Mouse (Mus musculus) E14TG2a.4 (cell line): ENCODE data around the gene Wwox.

ENCODE experiments used
- H3K27me3 ChIP-seq: 2 replicates; pipeline ENCODE4 v1.6.1; 2014; ENCODE audit warnings: low read length, control low read depth; ENCODE audit not compliant: insufficient read depth
- H3K36me3 ChIP-seq: 2 replicates; pipeline ENCODE4 v1.6.1; 2014; ENCODE audit warnings: low read length, control low read depth; ENCODE audit not compliant: insufficient read depth
- H3K4me1 ChIP-seq: replicated peaks from 2 replicates; pipeline ENCODE4 v1.6.1; 2014; ENCODE audit warnings: low read depth, low read length, control low read depth
- H3K4me3 ChIP-seq: replicated peaks from 2 replicates; pipeline ENCODE4 v1.5.1; 2014; ENCODE audit warnings: mild to moderate bottlenecking, low read length
- H3K9me3 ChIP-seq: 2 replicates; pipeline ENCODE4 v1.6.1; 2014; ENCODE audit warnings: low read length, control low read depth
- CTCF ChIP-seq: conservative IDR thresholded peaks from 2 replicates; pipeline ENCODE4 v1.5.1; 2014; ENCODE audit warnings: low read length
- NANOG ChIP-seq: IDR thresholded peaks from 2 replicates; pipeline ENCODE4 v1.6.1; 2014; ENCODE audit warnings: borderline replicate concordance, low read length, mixed read lengths
- POU5F1 ChIP-seq: IDR thresholded peaks from 2 replicates; pipeline ENCODE4 v1.6.1; 2014; ENCODE audit warnings: low read length, borderline replicate concordance

The Wwox gene

DNA sequence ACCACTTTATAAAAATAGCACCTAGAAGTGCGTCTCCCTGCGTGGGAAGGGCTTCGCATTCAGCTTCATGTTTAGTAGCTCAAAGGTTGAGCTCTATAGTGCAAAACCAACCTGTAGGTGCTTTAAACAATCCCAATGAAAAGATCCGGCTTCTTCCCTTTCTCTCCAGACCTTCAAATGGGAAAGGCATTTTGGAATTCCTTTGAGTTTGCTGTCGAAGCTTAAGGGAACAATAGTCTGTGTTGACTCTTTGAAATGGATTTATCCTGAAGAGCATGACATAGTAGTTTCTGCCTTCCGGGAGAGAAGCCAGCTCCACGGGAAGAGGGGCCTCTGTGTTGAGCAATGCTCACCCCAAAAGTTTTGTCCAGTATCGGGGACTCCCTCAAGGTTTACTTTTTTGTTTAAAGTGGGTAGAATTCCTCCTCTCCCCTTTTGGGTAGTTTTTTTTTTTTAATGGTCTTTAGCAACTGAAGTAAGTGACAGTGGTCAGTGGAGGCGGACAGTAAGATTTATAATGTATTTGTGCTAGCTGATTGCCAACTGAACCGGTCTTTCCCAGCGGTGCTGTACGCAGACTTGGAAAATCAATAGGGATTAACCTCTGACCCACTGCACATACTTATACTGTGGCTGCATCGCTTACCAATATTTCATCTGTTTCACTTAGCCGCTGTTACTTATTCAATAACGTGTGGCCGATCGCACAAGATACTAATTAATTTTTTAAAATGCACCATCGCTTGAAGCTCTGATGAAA, 312.1 kb downstream of the Wwox start:
- TF ChIP-seq CTCF: no peak
- no peak for TF ChIP-seq NANOG
- TF ChIP-seq POU5F1: no peak
- H3K4me1 ChIP-seq: no peaks in the 10 kb centered on the region
- no peak overlapping the region for H3K4me3 ChIP-seq
- no peaks in the 10 kb centered on the region for H3K36me3 ChIP-seq
- H3K27me3 ChIP-seq: no peaks in the 10 kb centered on the region
- no peaks in the 10 kb centered on the region for H3K9me3 ChIP-seq

DNA sequence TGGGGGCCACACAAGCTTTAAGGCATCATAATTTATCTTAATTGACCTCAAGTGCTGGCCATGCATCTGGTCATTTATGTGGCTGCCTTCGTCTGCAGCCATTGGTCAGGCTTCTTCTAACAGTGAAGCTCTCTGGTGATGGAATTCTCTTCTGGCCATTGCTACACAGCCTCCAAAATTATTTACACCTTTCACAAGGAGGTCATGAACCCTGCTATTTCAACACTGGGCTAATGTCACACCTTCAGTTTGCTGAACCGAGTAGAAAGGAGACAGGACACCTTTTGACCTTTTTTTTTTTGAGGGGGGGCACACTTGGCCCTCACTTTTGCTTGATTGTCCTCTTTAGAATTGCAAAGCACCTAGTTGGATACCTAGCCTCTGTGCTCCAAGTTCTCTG, 320.2 kb downstream of the Wwox start:
- no peak overlapping the region for H3K4me3 ChIP-seq
- H3K36me3 ChIP-seq: no peaks in the 10 kb centered on the region
- no peaks in the 10 kb centered on the region for H3K27me3 ChIP-seq
- no peaks in the 10 kb centered on the region for H3K9me3 ChIP-seq
- no peaks in the 10 kb centered on the region for H3K4me1 ChIP-seq
- TF ChIP-seq NANOG (no peak), POU5F1 (no peak), CTCF (no peak)

DNA sequence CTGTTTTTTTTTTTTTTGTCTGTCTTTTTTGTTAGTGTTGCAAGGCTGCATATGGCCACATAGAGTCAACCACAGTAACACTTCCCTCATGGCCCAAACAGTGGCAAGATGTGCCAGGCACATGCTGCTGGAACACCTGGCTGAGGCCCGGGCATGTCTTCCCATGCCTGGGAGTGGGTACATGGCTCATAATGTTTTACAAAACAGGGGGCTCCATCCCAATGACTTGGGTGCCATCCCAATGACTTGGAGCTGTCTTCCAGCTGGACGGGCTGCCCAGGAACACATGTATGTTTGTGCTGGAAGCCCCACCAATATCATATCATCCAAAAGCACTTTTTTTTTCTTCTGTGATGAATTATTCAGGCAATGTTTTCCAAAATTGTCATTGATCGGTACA, 329.1 kb downstream of the Wwox start:
- H3K27me3 ChIP-seq: no peaks in the 10 kb centered on the region
- TF ChIP-seq NANOG (no peak), CTCF (no peak), POU5F1 (no peak)
- peaks cover 13% of the 10 kb centered on the region for H3K9me3 ChIP-seq
- H3K4me3 ChIP-seq: no peak overlapping the region
- H3K36me3 ChIP-seq: no peaks in the 10 kb centered on the region
- no peaks in the 10 kb centered on the region for H3K4me1 ChIP-seq

DNA sequence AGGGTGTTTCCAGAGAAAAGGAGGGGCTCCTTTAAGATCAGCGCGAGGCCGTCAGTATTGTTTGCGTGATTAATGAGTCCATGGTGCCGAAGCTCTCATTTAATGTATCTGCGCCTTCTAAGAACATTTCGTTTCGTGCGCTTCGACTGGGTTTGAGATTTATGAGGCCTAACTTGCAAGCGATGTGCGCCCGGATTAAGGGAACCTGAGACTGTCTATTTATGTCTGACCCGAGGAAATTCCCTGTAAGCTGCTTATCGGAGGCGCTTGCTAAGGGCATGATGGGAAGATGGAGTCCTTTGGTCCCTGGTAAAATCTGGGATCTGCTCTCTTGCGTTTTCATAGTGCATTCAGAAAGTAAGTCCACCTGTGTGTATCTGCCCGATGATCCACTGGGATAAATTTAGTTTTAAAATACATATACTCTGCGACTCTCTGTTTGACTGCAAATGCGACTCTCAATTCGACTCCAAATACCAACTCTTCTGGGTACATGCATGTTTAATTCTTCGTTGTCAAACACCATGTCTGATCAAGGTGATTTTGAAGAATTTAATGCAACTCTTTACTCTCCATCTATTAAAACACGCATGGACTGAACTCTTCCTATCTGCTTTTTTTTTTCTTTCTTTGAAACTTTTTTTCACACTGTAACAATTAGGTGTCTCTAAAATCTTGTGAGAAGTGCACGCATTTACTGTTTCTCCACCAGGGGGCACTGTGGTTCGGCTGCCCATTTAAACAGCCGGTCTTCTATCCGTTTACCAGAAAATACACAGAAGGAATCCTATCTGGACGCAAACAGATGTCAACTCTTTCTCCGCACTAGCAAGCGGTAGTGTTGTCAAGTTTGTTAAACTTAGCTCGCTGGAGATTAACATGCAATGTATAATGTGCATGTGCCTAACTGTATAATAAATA, 331.7 kb downstream of the Wwox start:
- Histone ChIP-seq H3K9me3 (peaks cover 13% of the 10 kb centered on the region), H3K4me3 (no peak overlapping the region), H3K4me1 (no peaks in the 10 kb centered on the region), H3K27me3 (no peaks in the 10 kb centered on the region), H3K36me3 (no peaks in the 10 kb centered on the region)
- TF ChIP-seq POU5F1 (no peak), NANOG (no peak), CTCF (peak; percentile 67)

DNA sequence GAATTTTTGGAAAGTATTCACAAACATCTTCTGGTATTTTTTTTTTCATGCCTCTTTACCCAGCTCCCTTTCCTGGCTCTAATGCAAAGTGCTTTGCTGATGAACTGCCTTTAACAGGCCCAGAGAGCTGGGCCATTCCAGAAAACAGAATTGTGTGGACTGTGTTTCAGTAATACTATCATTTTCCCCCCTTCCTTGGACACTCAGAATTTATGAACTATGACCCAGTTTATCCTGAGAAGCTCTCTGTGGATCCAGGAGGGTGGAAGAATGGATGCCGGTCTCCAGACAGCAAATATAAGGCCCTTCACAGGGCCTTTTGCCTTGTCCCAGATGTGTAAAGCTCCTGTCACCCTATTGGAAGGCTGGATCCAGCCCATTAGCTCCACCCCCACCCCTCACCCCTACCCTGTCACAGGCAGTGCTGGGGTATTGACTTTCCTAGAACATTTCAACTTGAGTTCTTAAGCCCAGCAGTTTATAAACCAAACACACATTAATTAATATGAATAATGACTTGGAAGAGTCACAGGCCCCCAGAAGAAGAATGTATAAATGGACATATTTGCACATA, 332.9 kb downstream of the Wwox start:
- TF ChIP-seq NANOG: no peak
- TF ChIP-seq CTCF: no peak
- no peak for TF ChIP-seq POU5F1

DNA sequence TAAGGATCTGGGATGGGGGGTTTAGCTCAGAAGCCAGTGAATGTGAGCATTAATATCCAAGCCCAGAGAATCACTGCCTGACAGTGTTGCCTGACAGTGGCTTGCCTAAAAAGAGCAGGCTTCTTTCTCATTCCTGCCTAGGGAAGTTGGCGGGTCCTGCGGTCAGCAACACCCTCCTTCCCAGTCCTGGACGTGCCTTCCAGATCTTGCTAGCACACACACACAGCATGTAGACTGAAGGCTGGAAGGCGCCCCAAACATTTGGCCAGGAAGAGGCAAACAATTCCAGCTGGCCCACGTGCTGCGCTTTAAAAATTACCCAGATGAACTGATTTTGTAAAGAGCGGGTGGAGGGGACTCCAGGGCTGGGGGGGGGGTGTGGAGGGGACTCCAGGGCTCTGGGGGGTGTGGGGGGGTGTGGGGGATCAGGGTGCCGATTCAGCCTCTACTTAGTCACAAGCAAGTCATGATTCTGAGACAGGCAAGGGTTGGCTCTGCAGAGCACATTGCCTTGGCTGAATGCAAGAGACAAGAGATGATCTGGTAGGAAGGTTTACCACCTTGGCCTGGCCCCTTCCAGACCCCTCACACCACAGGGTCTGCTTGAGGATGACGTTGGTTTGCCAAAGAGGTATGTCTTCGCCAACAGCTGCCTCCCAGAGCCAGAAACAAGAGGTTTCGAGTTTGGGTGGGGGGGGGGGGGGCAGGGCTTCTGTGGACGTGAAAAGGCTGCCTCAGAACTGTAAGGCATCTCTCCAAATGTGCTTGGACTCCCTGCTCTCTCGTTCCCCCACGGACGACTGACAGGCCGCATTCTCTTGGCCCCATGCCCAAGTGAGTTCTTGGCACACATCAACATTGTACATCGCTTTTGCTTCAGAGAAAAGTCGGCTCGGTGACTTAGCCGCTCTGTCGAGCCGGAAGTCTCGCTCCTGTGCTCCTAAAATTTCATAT, 334.3 kb downstream of the Wwox start:
- H3K4me3 ChIP-seq: no peak overlapping the region
- TF ChIP-seq NANOG (no peak), POU5F1 (no peak), CTCF (no peak)
- peaks cover 13% of the 10 kb centered on the region for H3K9me3 ChIP-seq
- peaks cover 12% of the 10 kb centered on the region; the same call in 1 of the 2 replicates for H3K4me1 ChIP-seq
- H3K27me3 ChIP-seq: no peaks in the 10 kb centered on the region
- no peaks in the 10 kb centered on the region for H3K36me3 ChIP-seq

More for the DNA sequence above, 332.9 kb downstream of the Wwox start:
- Histone ChIP-seq H3K4me1 (peaks cover 4% of the 10 kb centered on the region; the same call in 1 of the 2 replicates), H3K9me3 (peaks cover 13% of the 10 kb centered on the region), H3K27me3 (no peaks in the 10 kb centered on the region), H3K36me3 (no peaks in the 10 kb centered on the region), H3K4me3 (no peak overlapping the region)

DNA sequence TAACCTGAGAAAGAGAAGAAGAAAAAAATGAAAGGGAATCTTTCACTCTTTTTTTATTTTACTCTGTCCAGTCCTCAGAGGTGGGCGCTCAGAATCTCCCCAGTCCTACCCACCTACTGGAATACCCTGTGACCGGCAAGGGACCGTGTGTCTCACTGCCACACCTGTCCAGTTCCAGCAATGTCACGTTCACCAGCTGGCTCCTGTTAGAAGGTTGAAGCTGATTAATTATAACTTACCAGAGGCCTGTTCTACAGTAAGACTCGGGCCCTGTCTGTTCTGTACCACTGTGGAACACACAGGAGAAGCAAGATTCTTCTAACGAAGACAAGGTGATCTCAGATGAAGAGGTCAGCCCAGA, 334.9 kb downstream of the Wwox start:
- H3K36me3 ChIP-seq: no peaks in the 10 kb centered on the region
- H3K27me3 ChIP-seq: no peaks in the 10 kb centered on the region
- no peak for TF ChIP-seq CTCF
- no peak for TF ChIP-seq NANOG
- no peak for TF ChIP-seq POU5F1
- H3K4me3 ChIP-seq: no peak overlapping the region
- H3K9me3 ChIP-seq: peaks cover 13% of the 10 kb centered on the region
- H3K4me1 ChIP-seq: peaks cover 12% of the 10 kb centered on the region; the same call in 1 of the 2 replicates
